Mouse (Mus musculus): Measurements from ENCODE around the gene Pacsin3. TPM values are rescaled to one million over a fixed set of nuclear protein-coding genes. Genes with fewer than 3 reads are reported as not detected.

The Pacsin3 gene
- polyA plus RNA-seq, 1 experiment from 2014 or later: 26.0 TPM

Other genes starting within 250 kb of the Pacsin3 start
- gene Rapsn, start 220.3 kb upstream of the Pacsin3 start, polyA plus RNA-seq (2016; fragmentation: Nextera tagmentation; extraction: Ambion mirVana): 6.6 and 13.8 TPM in 2 replicates
- gene Psmc3, start 201.9 kb upstream of the Pacsin3 start, polyA plus RNA-seq (2016; fragmentation: Nextera tagmentation; extraction: Ambion mirVana): 315 and 334 TPM in 2 replicates
- gene Slc39a13, start 185.5 kb upstream of the Pacsin3 start, polyA plus RNA-seq (2016; fragmentation: Nextera tagmentation; extraction: Ambion mirVana): 32.6 and 37.5 TPM in 2 replicates
- gene Spi1, start 173.6 kb upstream of the Pacsin3 start, polyA plus RNA-seq (2016; fragmentation: Nextera tagmentation; extraction: Ambion mirVana): 0.99 and 4.1 TPM in 2 replicates
- gene Mybpc3, start 137.8 kb upstream of the Pacsin3 start, polyA plus RNA-seq (2016; fragmentation: Nextera tagmentation; extraction: Ambion mirVana): 450 and 1,030 TPM in 2 replicates
- gene Madd, start 72.1 kb upstream of the Pacsin3 start, polyA plus RNA-seq (2016; fragmentation: Nextera tagmentation; extraction: Ambion mirVana): 6.8 and 7.7 TPM in 2 replicates
- 1.9 and 4.5 TPM in 2 replicates for gene Nr1h3, start 53.1 kb upstream of the Pacsin3 start, polyA plus RNA-seq (2016; fragmentation: Nextera tagmentation; extraction: Ambion mirVana)
- gene Acp2, start 53.1 kb upstream of the Pacsin3 start, polyA plus RNA-seq (2016; fragmentation: Nextera tagmentation; extraction: Ambion mirVana): 17.6 and 24.2 TPM in 2 replicates
- gene Ddb2, start 19.0 kb upstream of the Pacsin3 start, polyA plus RNA-seq (2016; fragmentation: Nextera tagmentation; extraction: Ambion mirVana): 7.3 and 9.4 TPM in 2 replicates
- 82.3 and 85.7 TPM in 2 replicates for gene Arfgap2, start 9.0 kb downstream of the Pacsin3 start, polyA plus RNA-seq (2016; fragmentation: Nextera tagmentation; extraction: Ambion mirVana)
- 43.2 and 50.1 TPM in 2 replicates for gene 1110051M20Rik, start 188.8 kb downstream of the Pacsin3 start, polyA plus RNA-seq (2016; fragmentation: Nextera tagmentation; extraction: Ambion mirVana)
- gene Lrp4, start 201.6 kb downstream of the Pacsin3 start, polyA plus RNA-seq (2016; fragmentation: Nextera tagmentation; extraction: Ambion mirVana): 4.6 and 5.7 TPM in 2 replicates